Mouse (Mus musculus) ES-Bruce4 (cell line): ENCODE data around the gene Rsl1d1. TPM values are rescaled to one million over a fixed set of nuclear protein-coding genes. Genes with fewer than 3 reads are reported as not detected.
A peak's percentile ranks its signal among the peaks of the same experiment; 100 is the strongest.
"Not testable (repeated sequence)": the region's sequence is repeated elsewhere in the genome, so short reads cannot be mapped to it uniquely, and the experiment has no call there.

Experiments used
- H3K27ac ChIP-seq: 2 replicates; pipeline ENCODE4 v1.5.1; 2012; ENCODE audit warnings: low read length, inconsistent platforms; ENCODE audit not compliant: insufficient read depth
- H3K27me3 ChIP-seq: 2 replicates; pipeline ENCODE4 v1.6.1; 2012; ENCODE audit warnings: mild to moderate bottlenecking, low read length, inconsistent platforms; ENCODE audit not compliant: control insufficient read depth, poor library complexity, insufficient read depth, severe bottlenecking
- H3K36me3 ChIP-seq: 2 replicates; pipeline ENCODE4 v1.6.1; 2012; ENCODE audit warnings: inconsistent platforms, mild to moderate bottlenecking, low read length, moderate library complexity; ENCODE audit not compliant: control insufficient read depth, poor library complexity, insufficient read depth, severe bottlenecking
- H3K4me1 ChIP-seq: one replicate; pipeline ENCODE4 v1.8.1; 2011; ENCODE audit warnings: low read length; ENCODE audit not compliant: control insufficient read depth, insufficient read depth
- H3K4me3 ChIP-seq: 2 replicates; pipeline ENCODE4 v1.5.1; 2011; ENCODE audit warnings: low read depth, mild to moderate bottlenecking, low read length
- H3K9ac ChIP-seq: 2 replicates; pipeline ENCODE4 v1.6.1; 2012; ENCODE audit warnings: low read depth, mild to moderate bottlenecking, inconsistent platforms; ENCODE audit not compliant: poor library complexity, severe bottlenecking
- H3K9me3 ChIP-seq: replicated peaks from 2 replicates; pipeline ENCODE4 v1.6.1; 2012; ENCODE audit warnings: mild to moderate bottlenecking, low read length, inconsistent platforms; ENCODE audit not compliant: control insufficient read depth, poor library complexity, insufficient read depth, severe bottlenecking
- CTCF ChIP-seq: IDR thresholded peaks from one replicate; pipeline ENCODE4 v1.8.1; 2011; ENCODE audit warnings: low read depth, low read length
- EP300 ChIP-seq: IDR thresholded peaks from 2 replicates; pipeline ENCODE4 v1.6.1; 2011; ENCODE audit warnings: low read depth, low read length; ENCODE audit not compliant: insufficient read depth
- POLR2A ChIP-seq: IDR thresholded peaks from one replicate; pipeline ENCODE4 v1.8.1; 2011; ENCODE audit warnings: low read length; ENCODE audit not compliant: insufficient read depth
- polyA plus RNA-seq: library from polyadenylated mRNA; stranded (reverse); fragments of >200 nt; gene quantifications from 2 replicates; pipeline ENCODE4 v1.2.4, GENCODE M21; 2011; ENCODE audit warnings: low read depth; ENCODE audit not compliant: missing spikeins, insufficient read depth, insufficient read length

The Rsl1d1 gene
- polyA plus RNA-seq, 1 experiment, result 391 TPM

DNA sequence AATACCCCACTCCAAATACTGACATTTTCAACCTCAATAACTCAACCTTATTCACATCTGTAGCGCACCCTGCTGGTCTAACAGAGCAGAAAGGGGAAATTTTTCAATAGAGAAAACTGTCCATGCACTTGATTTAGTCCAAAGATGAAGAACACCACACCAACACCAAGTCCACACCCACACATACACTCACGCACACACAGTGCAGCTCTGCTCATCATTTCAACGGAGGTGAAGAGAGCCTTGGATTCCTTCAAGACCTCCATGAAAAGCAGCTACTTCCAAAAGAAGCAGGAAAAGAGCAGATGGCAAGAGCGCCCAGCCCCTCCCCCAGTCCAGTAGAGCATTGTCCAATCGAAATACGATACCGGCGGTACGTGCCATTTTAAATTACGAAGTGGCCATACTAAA lies 28.5 kb downstream of the Rsl1d1 start:
- peak overlapping the region; percentile 20; the same call in 1 of the 2 replicates for H3K9ac ChIP-seq
- TF ChIP-seq POLR2A, result no peak
- TF ChIP-seq EP300, result no peak
- no peak for TF ChIP-seq CTCF

DNA sequence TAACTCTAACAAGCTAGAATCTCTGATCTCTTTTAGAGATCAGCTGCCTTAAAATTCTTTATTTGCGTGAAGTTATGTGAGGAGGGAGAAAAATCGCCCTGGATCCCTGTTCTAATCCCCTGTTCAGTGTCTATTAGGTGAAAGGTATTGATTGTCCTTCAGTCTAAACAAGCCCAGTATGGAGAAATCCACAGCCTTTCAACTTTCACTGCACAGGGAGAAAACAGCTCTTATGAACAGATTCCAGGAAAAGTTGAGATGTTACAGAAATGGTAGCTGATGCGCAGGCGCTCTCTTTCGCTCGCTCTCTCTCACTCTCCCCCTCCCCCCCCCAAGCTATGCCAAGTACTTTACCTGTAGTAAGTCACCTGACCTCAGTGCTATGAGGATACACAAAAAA lies 31.5 kb downstream of the Rsl1d1 start:
- Histone ChIP-seq H3K4me3 (no peak overlapping the region), H3K9me3 (no peaks in the 10 kb centered on the region), H3K9ac (no peak overlapping the region), H3K4me1 (no peaks in the 10 kb centered on the region), H3K27me3 (no peaks in the 10 kb centered on the region), H3K36me3 (no peaks in the 10 kb centered on the region), H3K27ac (no peak overlapping the region)
- TF ChIP-seq POLR2A (no peak), CTCF (no peak), EP300 (no peak)

More for the DNA sequence above, 28.5 kb downstream of the Rsl1d1 start:
- Histone ChIP-seq H3K4me3 (peak overlapping the region; percentile 93), H3K36me3 (no peaks in the 10 kb centered on the region), H3K27me3 (no peaks in the 10 kb centered on the region), H3K4me1 (no peaks in the 10 kb centered on the region), H3K9me3 (no peaks in the 10 kb centered on the region), H3K27ac (no peak overlapping the region)

DNA sequence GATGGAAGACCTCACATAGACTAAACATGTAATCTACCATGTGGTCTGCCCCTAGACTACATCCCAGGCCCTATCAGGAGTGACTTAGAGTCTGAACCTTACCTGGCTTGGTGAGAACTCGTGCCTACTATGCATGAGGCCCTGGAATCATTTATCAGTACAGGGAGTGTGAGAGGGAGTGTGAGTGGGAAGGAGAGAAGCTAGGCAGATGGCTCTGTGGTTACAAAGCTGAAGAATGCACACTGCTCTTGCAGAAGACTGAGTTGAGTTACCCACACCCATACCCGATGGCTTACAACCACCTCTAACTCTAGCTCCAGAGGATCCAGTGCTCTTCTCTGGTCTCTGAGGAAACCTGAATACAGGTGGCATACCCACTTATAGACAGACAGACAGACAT lies 36.7 kb downstream of the Rsl1d1 start:
- TF ChIP-seq POLR2A (no peak), CTCF (no peak), EP300 (no peak)
- no peaks in the 10 kb centered on the region for H3K4me1 ChIP-seq
- no peak overlapping the region for H3K27ac ChIP-seq
- no peaks in the 10 kb centered on the region for H3K9me3 ChIP-seq
- no peak overlapping the region for H3K4me3 ChIP-seq
- no peaks in the 10 kb centered on the region for H3K36me3 ChIP-seq
- H3K9ac ChIP-seq, result no peak overlapping the region
- no peaks in the 10 kb centered on the region for H3K27me3 ChIP-seq

DNA sequence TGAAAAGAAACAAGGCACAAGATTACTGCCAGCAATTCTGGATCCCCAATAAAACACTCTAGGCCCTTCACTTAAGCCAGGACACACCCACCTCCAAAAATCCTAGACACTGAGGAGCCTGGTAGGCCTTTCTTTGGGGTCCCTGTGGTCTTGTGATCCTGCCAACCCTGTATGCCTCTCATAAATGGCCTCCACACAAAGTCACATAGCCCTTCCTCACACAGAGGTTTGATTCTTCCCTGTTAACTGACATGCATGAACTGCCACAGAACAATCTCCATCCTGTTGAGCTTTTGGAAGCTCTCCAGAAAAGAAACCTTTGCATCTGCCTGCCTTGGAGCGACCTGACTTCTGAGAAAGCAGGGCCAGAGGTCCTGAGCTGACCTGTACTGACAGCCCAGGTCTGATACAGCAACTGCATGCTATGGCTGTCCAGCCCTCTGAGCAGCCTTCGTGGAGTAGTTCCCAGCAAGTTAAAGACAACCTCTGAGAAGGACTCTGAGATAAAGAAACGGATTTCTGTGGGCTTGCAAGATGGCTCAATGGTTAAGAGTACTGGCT lies 38.4 kb downstream of the Rsl1d1 start:
- H3K4me1 ChIP-seq, result no peaks in the 10 kb centered on the region
- H3K9ac ChIP-seq, result no peak overlapping the region
- TF ChIP-seq EP300 (no peak), CTCF (no peak), POLR2A (no peak)
- no peaks in the 10 kb centered on the region for H3K27me3 ChIP-seq
- H3K27ac ChIP-seq, result no peak overlapping the region
- no peak overlapping the region for H3K4me3 ChIP-seq
- H3K36me3 ChIP-seq, result no peaks in the 10 kb centered on the region
- H3K9me3 ChIP-seq, result no peaks in the 10 kb centered on the region

DNA sequence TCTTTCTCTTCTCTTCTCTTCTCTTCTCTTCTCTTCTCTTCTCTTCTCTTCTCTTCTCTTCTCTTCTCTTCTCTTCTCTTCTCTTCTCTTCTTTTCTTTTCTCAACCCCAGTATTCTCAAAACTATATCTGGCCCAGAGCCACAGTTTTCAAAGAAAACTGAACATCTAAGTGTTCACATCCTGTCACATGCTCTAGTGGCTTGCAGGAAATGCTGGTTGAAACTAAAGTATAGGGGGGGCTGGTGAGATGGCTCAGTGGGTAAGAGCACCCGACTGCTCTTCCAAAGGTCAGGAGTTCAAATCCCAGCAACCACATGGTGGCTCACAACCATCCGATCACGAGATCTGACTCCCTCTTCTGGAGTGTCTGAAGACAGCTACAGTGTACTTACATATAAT lies 45.4 kb downstream of the Rsl1d1 start:
- H3K27me3 ChIP-seq, H3K9me3 ChIP-seq, H3K4me3 ChIP-seq, H3K9ac ChIP-seq, H3K4me1 ChIP-seq, H3K27ac ChIP-seq: not testable (repeated sequence)
- H3K36me3 ChIP-seq, result peaks cover 11% of the 10 kb centered on the region

DNA sequence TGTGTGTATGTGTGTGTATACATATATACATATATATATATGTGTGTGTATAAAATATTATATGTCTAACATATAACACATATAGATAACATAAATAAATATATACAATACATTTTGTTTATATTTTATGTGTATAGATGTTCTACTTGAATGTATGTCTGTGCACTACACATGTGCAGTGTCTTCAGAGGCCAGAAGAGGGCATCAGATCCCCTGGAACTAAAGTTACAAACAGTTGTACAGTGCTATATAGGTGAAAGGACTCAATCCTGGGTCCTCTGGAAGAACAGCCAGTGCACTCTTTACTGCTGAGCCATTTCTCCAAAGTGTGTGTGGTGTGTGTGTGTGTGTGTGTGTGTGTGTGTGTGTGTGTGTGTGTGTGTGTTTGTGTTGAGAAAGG lies 48.6 kb downstream of the Rsl1d1 start:
- Histone ChIP-seq H3K4me3 (no peak overlapping the region), H3K27me3 (no peaks in the 10 kb centered on the region), H3K9ac (no peak overlapping the region), H3K4me1 (no peaks in the 10 kb centered on the region), H3K27ac (no peak overlapping the region), H3K9me3 (no peaks in the 10 kb centered on the region), H3K36me3 (peaks cover 23% of the 10 kb centered on the region)
- TF ChIP-seq CTCF, result peak; percentile 8
- no peak for TF ChIP-seq EP300
- TF ChIP-seq POLR2A, result no peak

DNA sequence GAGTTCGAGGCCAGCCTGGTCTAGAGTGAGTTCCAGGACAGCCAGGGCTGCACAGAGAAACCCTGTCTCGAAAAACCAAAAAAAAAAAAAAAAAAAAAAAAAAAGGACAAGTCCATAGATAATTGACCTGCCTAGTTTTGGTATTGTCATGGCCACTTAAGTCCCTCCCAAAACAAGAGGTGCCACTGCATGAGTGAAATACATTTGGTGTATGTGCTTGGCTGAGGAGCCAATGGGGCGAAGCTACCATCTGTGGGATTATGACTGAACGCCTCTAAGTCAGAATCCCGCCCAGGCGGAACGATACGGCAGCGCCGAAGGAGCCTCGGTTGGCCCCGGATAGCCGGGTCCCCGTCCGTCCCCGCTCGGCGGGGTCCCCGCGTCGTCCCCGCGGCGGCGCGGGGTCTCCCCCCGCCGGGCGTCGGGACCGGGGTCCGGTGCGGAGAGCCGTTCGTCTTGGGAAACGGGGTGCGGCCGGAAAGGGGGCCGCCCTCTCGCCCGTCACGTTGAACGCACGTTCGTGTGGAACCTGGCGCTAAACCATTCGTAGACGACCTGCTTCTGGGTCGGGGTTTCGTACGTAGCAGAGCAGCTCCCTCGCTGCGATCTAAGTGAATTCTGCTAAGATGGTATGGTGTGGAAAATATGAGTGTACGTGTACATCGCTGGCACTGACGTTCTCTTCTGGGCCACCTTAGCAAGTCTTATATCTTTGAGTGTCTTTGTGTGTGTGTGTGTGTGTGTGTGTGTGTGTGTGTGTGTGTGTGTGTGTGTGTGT lies 59.2 kb downstream of the Rsl1d1 start:
- H3K27me3 ChIP-seq, H3K36me3 ChIP-seq, H3K27ac ChIP-seq, H3K9me3 ChIP-seq, H3K9ac ChIP-seq, H3K4me1 ChIP-seq: not testable (repeated sequence)
- H3K4me3 ChIP-seq, result peak overlapping the region; percentile 10
